Mouse (Mus musculus) urinary bladder, postnatal 36 days (tissue): ENCODE data around the gene Cops6.

Experiments
- DNase-seq, 2 experiments: peaks; one replicate each; pipeline ENCODE4 v3.0.0; 2022; ENCODE audit warnings: low spot score in 2 of 2, mixed read lengths in 1 of 2

Cops6 gene

DNA sequence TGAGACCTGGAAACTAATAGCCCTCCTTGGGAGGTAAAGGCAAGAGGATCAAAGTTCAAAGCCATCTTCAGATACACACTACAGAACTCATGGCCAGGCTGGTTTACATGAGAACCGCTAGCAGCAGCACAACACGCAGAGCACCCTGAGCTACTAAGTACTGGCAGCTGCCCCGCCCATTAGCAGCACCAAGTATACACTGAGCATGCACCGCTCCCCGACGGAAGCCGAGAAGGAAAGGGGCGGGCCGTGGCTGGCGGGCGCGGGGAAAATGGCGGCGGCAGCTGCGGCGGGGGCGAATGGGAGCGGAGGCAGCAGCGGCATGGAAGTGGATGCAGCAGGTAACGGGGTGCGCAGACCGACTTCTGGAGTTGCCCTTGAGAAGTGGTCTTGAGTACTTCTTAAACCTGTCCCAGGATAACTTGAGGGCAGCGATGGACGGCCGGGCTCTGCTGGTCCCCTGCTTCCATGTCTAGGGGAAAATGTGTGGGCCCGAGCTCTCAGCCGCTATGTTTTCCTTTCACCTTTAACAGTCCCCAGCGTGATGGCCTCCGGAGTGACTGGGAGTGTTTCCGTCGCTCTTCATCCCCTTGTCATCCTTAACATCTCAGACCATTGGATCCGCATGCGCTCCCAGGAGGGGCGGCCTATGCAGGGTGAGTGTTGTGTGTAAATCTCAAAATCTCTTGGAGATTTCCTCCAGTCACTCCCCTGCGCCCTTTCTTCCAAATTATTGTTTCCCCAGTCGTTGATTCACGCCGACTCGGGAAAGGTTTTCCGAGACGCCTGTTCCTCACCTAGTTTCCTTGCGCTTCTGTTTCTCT, at the start of gene Cops6:
Cops6 (plus strand) TSS at position 230 of the 824 bp plus-strand sequence.
- peak; percentile 90 to 94 for DNase-seq

DNA sequence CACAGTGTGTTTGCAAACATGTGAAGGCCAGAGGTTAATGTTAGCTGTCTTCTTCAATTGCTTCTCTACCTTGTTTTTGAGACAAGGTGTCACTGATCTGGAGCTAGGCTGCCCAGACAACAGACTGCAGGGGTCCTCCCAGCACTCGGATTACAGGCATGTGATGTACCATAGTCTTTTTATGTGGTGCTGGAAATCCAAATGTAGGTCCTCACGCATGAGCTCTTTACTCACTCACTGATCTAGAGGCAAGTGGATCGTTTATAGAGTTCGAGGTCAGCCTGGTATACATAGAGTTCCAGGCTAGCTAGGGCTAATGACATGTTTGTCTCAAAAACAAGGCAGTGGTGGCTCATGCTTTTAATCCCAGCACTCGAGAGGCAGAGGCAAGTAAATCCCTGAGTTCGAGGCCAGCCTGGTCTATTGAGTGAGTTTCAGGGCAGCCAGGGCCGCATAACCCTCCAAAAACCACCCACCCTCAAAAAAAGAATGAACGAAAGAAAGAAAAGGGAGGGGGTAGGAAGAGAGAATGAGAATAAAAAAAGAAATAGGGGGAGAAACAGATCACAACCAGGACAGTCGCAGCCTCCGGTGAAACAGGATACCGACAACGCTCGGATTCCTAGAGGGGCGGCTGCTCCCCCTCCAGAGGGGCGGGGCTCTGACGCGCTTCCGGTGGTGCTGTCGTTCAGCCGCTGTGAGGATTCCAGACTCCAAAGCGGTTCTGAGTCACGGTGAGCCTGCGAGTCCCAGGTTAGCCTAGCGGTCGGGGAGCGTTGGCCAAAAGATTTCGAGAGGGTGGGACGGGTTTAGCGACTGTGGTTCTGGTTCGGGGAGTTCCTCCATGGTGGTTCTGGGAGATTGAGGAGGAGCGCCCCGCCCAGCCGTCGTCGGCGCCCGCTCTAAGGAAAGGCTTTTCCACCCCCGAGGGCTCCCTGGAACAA, 44.3 kb upstream of the Cops6 start, which contains the start of gene Zscan21:
Zscan21 (plus strand) TSS at position 649 of the 944 bp plus-strand sequence.
- DNase-seq: peak; percentile 91

GRCm38 (mm10) chr5:138117199-138118015, 43.5 kb upstream of the Cops6 start:
- DNase-seq: no peak

- no peak for DNase-seq
Observed at GRCm38 (mm10) chr5:138118041-138118440, 42.8 kb upstream of the Cops6 start.

DNA sequence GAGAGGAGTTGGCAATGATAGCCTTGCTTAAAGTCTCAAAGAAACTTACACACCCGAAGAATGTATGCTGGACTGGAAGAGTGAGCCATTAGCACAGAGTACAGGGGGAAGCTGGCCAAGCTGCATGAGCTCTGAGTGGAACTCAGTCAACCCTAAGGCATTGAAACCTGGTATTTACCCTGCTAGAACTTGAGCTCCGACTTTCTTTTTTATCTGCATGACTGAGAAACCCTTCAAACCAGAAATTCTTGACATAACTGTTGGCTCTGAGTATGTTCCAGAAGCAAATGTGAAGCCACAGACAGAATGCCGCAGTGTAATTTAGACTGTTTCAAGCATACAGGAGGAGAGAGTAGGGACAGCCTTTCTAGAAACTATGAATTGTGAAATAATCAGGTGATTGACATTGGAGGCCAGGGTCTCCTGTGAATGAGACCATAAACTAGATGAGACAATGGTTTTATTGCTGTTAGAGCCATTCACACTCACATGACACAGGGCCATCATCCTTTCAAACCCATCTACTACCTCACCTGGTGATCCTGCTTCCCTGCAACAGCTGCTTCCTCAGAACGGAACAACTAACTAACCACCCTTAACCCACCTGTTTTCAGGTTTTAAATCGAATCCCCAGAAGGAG, 28.3 kb upstream of the Cops6 start:
- DNase-seq: no peak

- no peak for DNase-seq
Observed at GRCm38 (mm10) chr5:138137257-138137656, 23.6 kb upstream of the Cops6 start.

GRCm38 (mm10) chr5:138137935-138138549, 22.8 kb upstream of the Cops6 start:
- no peak for DNase-seq

GRCm38 (mm10) chr5:138138585-138138984, 22.3 kb upstream of the Cops6 start:
- DNase-seq: no peak

GRCm38 (mm10) chr5:138154390-138154789, 6.5 kb upstream of the Cops6 start:
- DNase-seq: no peak

DNA sequence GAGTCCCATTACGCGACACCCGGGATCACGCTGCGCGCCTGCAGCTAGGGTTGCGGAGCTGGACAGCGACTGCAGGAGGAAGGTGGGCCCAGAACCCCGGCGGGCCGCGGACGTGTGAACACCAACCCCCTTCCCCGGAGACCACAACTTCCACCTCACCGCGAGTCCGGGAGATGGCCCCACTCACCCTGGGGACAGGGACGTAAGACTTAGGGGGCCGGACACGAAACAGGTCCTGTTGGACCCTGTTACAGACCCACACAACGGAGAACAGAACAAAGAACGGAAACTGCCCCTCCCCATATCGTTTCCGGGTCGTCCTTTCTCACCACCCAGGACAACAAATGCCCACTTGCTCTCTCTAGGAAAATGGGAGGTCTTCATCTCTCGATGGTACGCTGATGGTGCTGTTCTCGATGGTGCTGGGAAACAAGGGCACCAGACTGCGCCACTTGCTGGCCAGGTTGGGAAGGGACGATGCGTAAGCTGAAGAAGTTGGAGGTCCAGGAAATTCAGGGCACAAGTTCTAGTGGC, 5.4 kb upstream of the Cops6 start, which contains the start of gene Zfp113:
Zfp113 (minus strand) TSS at position 302 of the 534 bp plus-strand sequence.
- peak; percentile 81 to 86 for DNase-seq

- DNase-seq: no peak
Observed at GRCm38 (mm10) chr5:138160224-138160762, 578 bp upstream of the Cops6 start.

GRCm38 (mm10) chr5:138163046-138163445, 2.2 kb downstream of the Cops6 start:
- no peak for DNase-seq

DNA sequence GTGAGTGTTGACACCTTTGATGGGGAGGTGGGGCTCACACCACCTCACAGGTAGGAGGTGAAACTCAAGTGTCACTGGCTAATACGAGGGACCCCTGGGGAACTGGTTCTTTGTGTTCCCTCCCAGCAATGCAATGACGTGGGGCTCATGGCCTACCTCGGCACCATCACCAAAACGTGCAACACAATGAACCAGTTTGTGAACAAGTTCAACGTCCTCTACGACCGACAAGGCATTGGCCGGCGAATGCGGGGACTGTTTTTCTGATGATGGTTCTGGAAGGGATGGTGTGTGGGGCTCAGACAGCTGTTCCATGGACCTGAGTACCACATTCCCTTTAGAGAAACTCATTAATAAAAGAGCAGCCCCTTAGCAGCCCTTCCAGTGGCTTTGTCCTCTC, 2.7 kb downstream of the Cops6 start:
- DNase-seq: no peak

DNA sequence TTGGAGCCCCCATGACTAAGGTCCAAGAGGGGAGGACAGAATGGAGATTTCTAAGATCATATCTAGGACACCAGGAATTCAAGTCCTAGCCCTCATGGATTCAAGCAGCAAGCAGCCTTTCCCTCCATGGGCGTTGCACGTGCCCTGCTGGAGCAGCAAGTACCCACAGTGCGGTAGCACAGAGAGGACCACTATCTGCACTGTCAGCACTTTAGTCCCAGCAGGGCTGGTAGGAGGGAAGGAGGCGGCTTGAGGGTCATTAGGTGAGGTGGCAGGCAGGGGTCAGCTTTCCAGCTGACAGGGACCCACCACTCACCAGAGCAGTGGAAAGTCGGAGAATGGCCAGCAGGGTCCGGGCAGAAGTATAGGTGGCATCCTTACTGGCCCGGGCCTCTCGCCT, 4.7 kb downstream of the Cops6 start:
- no peak for DNase-seq

- peak; percentile 93 to 97 for DNase-seq
Observed at GRCm38 (mm10) chr5:138170936-138171561, 10.2 kb downstream of the Cops6 start.

GRCm38 (mm10) chr5:138171695-138172491, 11.0 kb downstream of the Cops6 start, which contains the start of the genes Ap4m1 and Mcm7:
TSS of gene Ap4m1 (plus strand) at chr5:138172002.
TSS of gene Mcm7 (minus strand) at chr5:138172422.
- DNase-seq: peak; percentile 99

DNA sequence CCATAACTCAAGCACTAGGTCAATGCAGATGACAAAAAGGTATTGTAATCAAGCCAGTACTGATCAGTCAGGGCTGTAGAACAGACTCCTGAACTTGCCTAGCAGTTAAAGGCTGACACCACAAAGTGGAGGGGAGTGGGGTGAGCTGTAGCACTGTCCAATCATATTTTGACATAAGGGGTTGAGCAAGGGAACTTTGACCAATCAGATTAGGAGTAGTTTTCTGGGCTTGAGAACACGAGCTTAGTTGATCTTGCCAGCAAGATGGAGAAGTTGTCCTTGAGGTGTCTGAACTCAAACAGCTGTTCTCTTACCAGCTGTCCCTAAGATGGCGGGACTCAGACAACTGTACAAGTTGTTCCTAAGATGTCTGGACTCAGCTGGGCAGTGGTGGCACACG, 12.3 kb downstream of the Cops6 start:
- DNase-seq: no peak

GRCm38 (mm10) chr5:138186950-138187638, 26.2 kb downstream of the Cops6 start, which contains the start of the genes Taf6 and Cnpy4:
TSS of gene Taf6 (minus strand) at chr5:138187451.
TSS of gene Cnpy4 (plus strand) at chr5:138187485.
- DNase-seq: peak; percentile 73 to 81
